Mouse (Mus musculus) hindbrain, embryonic 11.5 days (tissue): ENCODE results near the gene Hoxd12. TPM values are rescaled to one million over a fixed set of nuclear protein-coding genes. Genes with fewer than 3 reads are reported as not detected.

Experiments
- ATAC-seq: fragments of 200-750 bp; cut with Nextera tagmentation; 2 replicates; pipeline ENCODE4 v1.8.0; 2017; ENCODE audit warnings: mild to moderate bottlenecking, moderate TSS enrichment, moderate library complexity; ENCODE audit not compliant: low FRiP score
- DNase-seq: peaks from one replicate; pipeline ENCODE4 v3.0.0-alpha.2; 2015; ENCODE audit warnings: low spot score
- H3K27ac ChIP-seq: fragments of 300-500 bp; sonication (generic); 2 replicates; pipeline ENCODE4 v1.5.1; 2014; ENCODE audit warnings: mild to moderate bottlenecking, low read depth, low read length
- H3K27me3 ChIP-seq: fragments of 300-500 bp; sonication (generic); 2 replicates; pipeline ENCODE4 v1.6.1; 2014; ENCODE audit warnings: mild to moderate bottlenecking, low read length, moderate library complexity, mixed read lengths; ENCODE audit not compliant: control insufficient read depth, insufficient read depth
- H3K36me3 ChIP-seq: fragments of 300-500 bp; sonication (generic); 2 replicates; pipeline ENCODE4 v1.6.1; 2014; ENCODE audit warnings: mild to moderate bottlenecking, low read length, moderate library complexity, mixed read lengths; ENCODE audit not compliant: control insufficient read depth, insufficient read depth
- H3K4me1 ChIP-seq: fragments of 300-500 bp; sonication (generic); replicated peaks from 2 replicates; pipeline ENCODE4 v1.6.1; 2014; ENCODE audit warnings: low read length, mixed read lengths; ENCODE audit not compliant: control insufficient read depth, insufficient read depth
- H3K4me2 ChIP-seq: fragments of 300-500 bp; sonication (generic); replicated peaks from 2 replicates; pipeline ENCODE4 v1.6.1; 2014; ENCODE audit warnings: mild to moderate bottlenecking, low read depth, low read length
- H3K4me3 ChIP-seq: fragments of 300-500 bp; sonication (generic); 2 replicates; pipeline ENCODE4 v1.5.1; 2014; ENCODE audit warnings: low read depth, low read length
- H3K9ac ChIP-seq: fragments of 300-500 bp; sonication (generic); 2 replicates; pipeline ENCODE4 v1.6.1; 2014; ENCODE audit warnings: low read depth, low read length
- H3K9me3 ChIP-seq: fragments of 300-500 bp; sonication (generic); 2 replicates; pipeline ENCODE4 v1.6.1; 2016; ENCODE audit warnings: low read length; ENCODE audit not compliant: control insufficient read depth
- WGBS: fragments of 180-500 bp; shearing (Covaris S2); extraction: QIAGEN DNeasy Blood & Tissue Kit; methylation state at CpG from one replicate; pipeline ENCODE4 v1.1.7; 2014; 5-methylcytosine and 5-hydroxymethylcytosine counted together
- polyA plus RNA-seq: library from polyadenylated mRNA; unstranded; fragments of >200 nt; fragmentation: Nextera tagmentation; extraction: Ambion mirVana; gene quantifications from 2 replicates; pipeline ENCODE4 v1.2.1, GENCODE M21; 2014

Gene Hoxd12
- polyA plus RNA-seq, 1 experiment from 2014 or later, result not detected

GRCm38 (mm10) chr2:74655420-74655781 is 19.4 kb upstream of the Hoxd12 start:
- Histone ChIP-seq H3K9ac (no peak overlapping the region; the same call in 1 of the 2 replicates), H3K36me3 (no peaks in the 10 kb centered on the region), H3K27ac (peak overlapping the region; percentile 42; the same call in 1 of the 2 replicates), H3K4me3 (peak overlapping the region; percentile 35), H3K4me2 (peak overlapping the region; percentile 42), H3K4me1 (peaks cover 5% of the 10 kb centered on the region; the same call in 1 of the 2 replicates), H3K9me3 (no peaks in the 10 kb centered on the region), H3K27me3 (peaks cover 83% of the 10 kb centered on the region)
- DNase-seq, result peak; percentile 62
- ATAC-seq, result no peak
- WGBS, result 2% methylated on average over 26 of the region's 47 CpGs

- H3K9me3 ChIP-seq, result no peaks in the 10 kb centered on the region
- H3K4me2 ChIP-seq, result peak overlapping the region; percentile 42
- peak; percentile 80 for DNase-seq
- peaks cover 83% of the 10 kb centered on the region for H3K27me3 ChIP-seq
- WGBS, result under 1% methylated on average over 55 of the region's 69 CpGs
- no peaks in the 10 kb centered on the region for H3K36me3 ChIP-seq
- H3K4me3 ChIP-seq, result peak overlapping the region; percentile 35
- H3K27ac ChIP-seq, result peak overlapping the region; percentile 42; the same call in 1 of the 2 replicates
- peak overlapping the region; percentile 44 for H3K9ac ChIP-seq
- peaks cover 5% of the 10 kb centered on the region; the same call in 1 of the 2 replicates for H3K4me1 ChIP-seq
- no peak for ATAC-seq
These were observed 18.8 kb upstream of the Hoxd12 start for GRCm38 (mm10) chr2:74655821-74656631.

- ATAC-seq (no peak), DNase-seq (peak; percentile 63)
- H3K27ac ChIP-seq, result 0 out of 2 replicates have a peak overlapping the region, but pooled peaks have one; percentile 42
- H3K36me3 ChIP-seq, result no peaks in the 10 kb centered on the region
- H3K9me3 ChIP-seq, result no peaks in the 10 kb centered on the region
- H3K4me1 ChIP-seq, result peaks cover 7% of the 10 kb centered on the region; the same call in 1 of the 2 replicates
- H3K4me2 ChIP-seq, result no peak overlapping the region
- WGBS, result 3% methylated on average over 4 of the region's 4 CpGs
- peak overlapping the region; percentile 8 for H3K4me3 ChIP-seq
- H3K27me3 ChIP-seq, result peaks cover 86% of the 10 kb centered on the region
- H3K9ac ChIP-seq, result no peak overlapping the region
These were observed 18.2 kb upstream of the Hoxd12 start for GRCm38 (mm10) chr2:74656632-74657021.

- H3K4me3 ChIP-seq, result peak overlapping the region; percentile 28
- H3K9me3 ChIP-seq, result no peaks in the 10 kb centered on the region
- 2% methylated on average over 62 of the region's 62 CpGs for WGBS
- peaks cover 86% of the 10 kb centered on the region for H3K27me3 ChIP-seq
- peak overlapping the region; percentile 31; the same call in 1 of the 2 replicates for H3K9ac ChIP-seq
- peak overlapping the region; percentile 58; the same call in 1 of the 2 replicates for H3K27ac ChIP-seq
- DNase-seq (peak; percentile 70), ATAC-seq (no peak)
- no peak overlapping the region; the same call in 1 of the 2 replicates for H3K4me2 ChIP-seq
- no peaks in the 10 kb centered on the region for H3K36me3 ChIP-seq
- peaks cover 8% of the 10 kb centered on the region; the same call in 1 of the 2 replicates for H3K4me1 ChIP-seq
These were observed 17.4 kb upstream of the Hoxd12 start for GRCm38 (mm10) chr2:74657251-74658023.

GRCm38 (mm10) chr2:74658024-74658666 is 16.7 kb upstream of the Hoxd12 start:
- H3K27ac ChIP-seq, result peak overlapping the region; percentile 58
- H3K9me3 ChIP-seq, result no peaks in the 10 kb centered on the region
- 2% methylated on average over 15 of the region's 15 CpGs for WGBS
- H3K4me1 ChIP-seq, result peaks cover 8% of the 10 kb centered on the region; the same call in 1 of the 2 replicates
- ATAC-seq (no peak), DNase-seq (peak; percentile 70)
- H3K9ac ChIP-seq, result peak overlapping the region; percentile 49
- H3K4me2 ChIP-seq, result no peak overlapping the region
- no peaks in the 10 kb centered on the region for H3K36me3 ChIP-seq
- H3K4me3 ChIP-seq, result peak overlapping the region; percentile 28
- H3K27me3 ChIP-seq, result peaks cover 91% of the 10 kb centered on the region

- peak overlapping the region; percentile 58 for H3K27ac ChIP-seq
- WGBS, result under 1% methylated on average over 47 of the region's 47 CpGs
- H3K9ac ChIP-seq, result peak overlapping the region; percentile 49
- no peaks in the 10 kb centered on the region for H3K9me3 ChIP-seq
- peaks cover 8% of the 10 kb centered on the region; the same call in 1 of the 2 replicates for H3K4me1 ChIP-seq
- ATAC-seq (no peak), DNase-seq (peak; percentile 72)
- H3K4me2 ChIP-seq, result no peak overlapping the region
- H3K36me3 ChIP-seq, result no peaks in the 10 kb centered on the region
- H3K4me3 ChIP-seq, result peak overlapping the region; percentile 28
- H3K27me3 ChIP-seq, result peaks cover 95% of the 10 kb centered on the region
These were observed 16.0 kb upstream of the Hoxd12 start for GRCm38 (mm10) chr2:74658667-74659371.

- no peaks in the 10 kb centered on the region for H3K36me3 ChIP-seq
- H3K9ac ChIP-seq, result peak within 1 kb of the TSS; percentile 49
- peaks cover 8% of the 10 kb centered on the region; the same call in 1 of the 2 replicates for H3K4me1 ChIP-seq
- H3K4me2 ChIP-seq, result 0 out of 2 replicates have a peak within 1 kb of the TSS, but pooled peaks have one; percentile 1
- peak within 1 kb of the TSS; percentile 28 for H3K4me3 ChIP-seq
- H3K9me3 ChIP-seq, result no peaks in the 10 kb centered on the region
- ATAC-seq, result no peak
- peak within 1 kb of the TSS; percentile 58 for H3K27ac ChIP-seq
- 2% methylated on average over 28 of the region's 28 CpGs for WGBS
- peaks cover 96% of the 10 kb centered on the region for H3K27me3 ChIP-seq
- peak; percentile 72 for DNase-seq
These were observed 15.3 kb upstream of the Hoxd12 start, which contains the start of gene Evx2 for GRCm38 (mm10) chr2:74659507-74660005. Gene Evx2, minus strand, starts transcription at chr2:74659557.
